ENCODE assay signal across 8 mouse cellular contexts in the genomic region with DNA sequence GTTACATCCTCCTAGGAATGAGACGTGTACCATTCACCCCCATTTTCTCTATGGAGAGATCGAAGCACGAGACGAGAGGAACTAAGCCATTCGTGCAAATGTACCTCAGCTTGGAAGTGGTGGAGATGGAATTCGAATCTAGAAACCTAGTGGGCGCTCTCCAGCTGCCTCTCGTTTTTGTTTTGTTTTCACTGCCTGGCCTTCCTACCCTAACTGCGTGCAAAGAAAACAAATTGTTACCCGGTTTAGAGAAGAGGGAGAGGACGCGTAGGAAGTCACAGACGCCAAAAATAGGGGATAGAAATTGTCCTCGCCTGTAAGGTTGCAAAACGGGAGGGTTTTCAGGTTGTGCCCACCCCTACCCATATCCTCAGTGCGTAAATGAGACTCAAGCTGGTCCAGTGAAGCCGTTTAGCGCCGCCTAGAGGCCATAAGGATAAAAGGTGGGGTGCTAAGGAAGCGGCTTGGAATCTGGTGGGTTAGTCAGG. TPM values are rescaled to one million over a fixed set of nuclear protein-coding genes. Genes with fewer than 3 reads are reported as not detected.
DNase-seq lines count a peak whose midpoint lies in the region; ATAC-seq lines count a peak whose summit lies in the region.

No protein-coding gene starts in this region.

- H3K27ac ChIP-seq in forebrain, embryonic 15.5 days (replicated peaks) = no peak overlapping the region
- no peak overlapping the region for H3K27ac ChIP-seq in lung, embryonic 16.5 days (ENCODE audit: low read length)

- no peaks in the 10 kb centered on the region for H3K9me3 ChIP-seq in forebrain, embryonic 15.5 days
- H3K9me3 ChIP-seq in lung, embryonic 16.5 days (ENCODE audit: control insufficient read depth, low read length) = no peaks in the 10 kb centered on the region

- peak; percentile 77 for ATAC-seq in forebrain, embryonic 15.5 days (replicated peaks)
- ATAC-seq in lung, embryonic 16.5 days (ENCODE audit: low read depth) = peak; percentile 67

- H3K27me3 ChIP-seq in forebrain, embryonic 15.5 days = peaks cover 12% of the 10 kb centered on the region; the same call in 1 of the 2 replicates
- H3K27me3 ChIP-seq in lung, embryonic 16.5 days (ENCODE audit: control insufficient read depth, insufficient read depth, low read depth, low read length) = no peaks in the 10 kb centered on the region

- DNase-seq in MN1 (ENCODE audit: low spot score) = peak; percentile 88
- peak; percentile 72 for DNase-seq in cerebellum, adult 11 months
- DNase-seq in heart, postnatal 36 days = peak; percentile 82 to 86
- DNase-seq in layer of hippocampus, adult 8-10 months (ENCODE audit: low spot score in 2 of 2) = peak; percentile 65 to 79
- peak; percentile 63 for DNase-seq in ovary, postnatal 36 days (ENCODE audit: low spot score)
- DNase-seq in thymus, postnatal 25 days = peak; percentile 80

- peak overlapping the region; percentile 69 for H3K4me2 ChIP-seq in forebrain, embryonic 15.5 days (replicated peaks)
- peak overlapping the region; percentile 69 for H3K4me2 ChIP-seq in lung, embryonic 16.5 days (ENCODE audit: low read depth, low read length)

- H3K9ac ChIP-seq in forebrain, embryonic 15.5 days (replicated peaks) = peak overlapping the region; percentile 45
- peak overlapping the region; percentile 54; the same call in 1 of the 2 replicates for H3K9ac ChIP-seq in lung, embryonic 16.5 days (ENCODE audit: low read length)

- peaks cover 17% of the 10 kb centered on the region for H3K4me1 ChIP-seq in forebrain, embryonic 15.5 days
- peaks cover 5% of the 10 kb centered on the region; the same call in 1 of the 2 replicates for H3K4me1 ChIP-seq in lung, embryonic 16.5 days (replicated peaks; ENCODE audit: control insufficient read depth, insufficient read depth, low read length)

- no peaks in the 10 kb centered on the region for H3K36me3 ChIP-seq in forebrain, embryonic 15.5 days
- H3K36me3 ChIP-seq in lung, embryonic 16.5 days (ENCODE audit: control insufficient read depth, insufficient read depth, low read length) = no peaks in the 10 kb centered on the region

- WGBS in forebrain, embryonic 15.5 days = 0% methylated on average over 20 of the region's 20 CpGs
- under 1% methylated on average over 20 of the region's 20 CpGs for WGBS in lung, embryonic 16.5 days

- intact Hi-C loops in heart, postnatal 36 days (cut with DNase I) = loop anchor here (1.0 to 10.0 kb wide), 3 partner anchors 57 to 662 kb away; a partner anchor contains a TSS

- H3K4me3 ChIP-seq in forebrain, embryonic 15.5 days = peak overlapping the region; percentile 52
- H3K4me3 ChIP-seq in lung, embryonic 16.5 days (ENCODE audit: low read length) = peak overlapping the region; percentile 65

RNA-seq across cellular contexts. Expression of a gene that starts 2.2 kb away (rescaled TPM):
- 1.2 and 1.5 TPM in 2 replicates for polyA plus RNA-seq in forebrain, embryonic 15.5 days (2015; fragmentation: Nextera tagmentation; extraction: Ambion mirVana)
- total RNA-seq in heart, postnatal 36 days (2021) = 1 to 10 TPM; 1.4 to 2.5 TPM
- total RNA-seq in layer of hippocampus, adult 8-10 months (2022) = 10 to 100 TPM in 2 of 4 experiments, 1 to 10 TPM in 2; 3.3 to 17.4 (median 10.0) TPM
- 3.9 and 6.4 TPM in 2 replicates for polyA plus RNA-seq in lung, embryonic 16.5 days (2015; fragmentation: Nextera tagmentation; extraction: Ambion mirVana)

RNA-seq across cellular contexts. Expression of a gene that starts 27.4 kb away (rescaled TPM):
- 12.4 and 15.4 TPM in 2 replicates for polyA plus RNA-seq in forebrain, embryonic 15.5 days (2015; fragmentation: Nextera tagmentation; extraction: Ambion mirVana)
- 100 to 1,000 TPM; 113 to 124 TPM for total RNA-seq in heart, postnatal 36 days (2021)
- total RNA-seq in layer of hippocampus, adult 8-10 months (2022) = 10 to 100 TPM in 3 of 4 experiments, 1 to 10 TPM in 1; 8.1 to 12.3 (median 11.6) TPM
- 53.1 and 54.1 TPM in 2 replicates for polyA plus RNA-seq in lung, embryonic 16.5 days (2015; fragmentation: Nextera tagmentation; extraction: Ambion mirVana)

RNA-seq across cellular contexts. Expression of a gene that starts 28.4 kb away (rescaled TPM):
- polyA plus RNA-seq in forebrain, embryonic 15.5 days (2015; fragmentation: Nextera tagmentation; extraction: Ambion mirVana) = 17.0 and 17.7 TPM in 2 replicates
- 10 to 100 TPM; 32.0 to 32.1 TPM for total RNA-seq in heart, postnatal 36 days (2021)
- 10 to 100 TPM; 25.7 to 28.6 (median 28.3) TPM for total RNA-seq in layer of hippocampus, adult 8-10 months (2022)
- polyA plus RNA-seq in lung, embryonic 16.5 days (2015; fragmentation: Nextera tagmentation; extraction: Ambion mirVana) = 41.0 and 44.2 TPM in 2 replicates

RNA-seq across cellular contexts. Expression of a gene that starts 48.7 kb away (rescaled TPM):
- polyA plus RNA-seq in forebrain, embryonic 15.5 days (2015; fragmentation: Nextera tagmentation; extraction: Ambion mirVana) = 0.59 and 0.93 TPM in 2 replicates
- 10 to 100 TPM; 96.2 to 97.5 TPM for total RNA-seq in heart, postnatal 36 days (2021)
- total RNA-seq in layer of hippocampus, adult 8-10 months (2022) = 10 to 100 TPM in 2 of 4 experiments, 1 to 10 TPM in 2; 2.2 to 19.0 (median 8.9) TPM
- 3.2 and 8.4 TPM in 2 replicates for polyA plus RNA-seq in lung, embryonic 16.5 days (2015; fragmentation: Nextera tagmentation; extraction: Ambion mirVana)

Comparison
In these comparisons a context has a peak if more than half of its experiments do, and no peak if none do; other contexts are left out.
1. RNA of a gene that starts 27.4 kb away (total RNA-seq): 113 to 124 TPM in heart, postnatal 36 days; 8.1 to 12.3 TPM in layer of hippocampus, adult 8-10 months; every median in the first group is over 4 times any median in the second.
2. Peak in every context shown above with its lines, with median percentiles within 50 percentile points of each other: DNase-seq.